Mouse (Mus musculus) ES-E14 (cell line): Measurements from ENCODE around the gene B2m.

Experiments
- MAFK ChIP-seq: IDR thresholded peaks from 2 replicates; pipeline ENCODE4 v1.6.1; 2014; ENCODE audit warnings: mild to moderate bottlenecking, low read depth, low read length, inconsistent platforms; ENCODE audit not compliant: insufficient read depth
- ZNF384 ChIP-seq: IDR thresholded peaks from 2 replicates; pipeline ENCODE4 v1.6.1; 2012; ENCODE audit warnings: low read depth, low read length, inconsistent platforms

DNA sequence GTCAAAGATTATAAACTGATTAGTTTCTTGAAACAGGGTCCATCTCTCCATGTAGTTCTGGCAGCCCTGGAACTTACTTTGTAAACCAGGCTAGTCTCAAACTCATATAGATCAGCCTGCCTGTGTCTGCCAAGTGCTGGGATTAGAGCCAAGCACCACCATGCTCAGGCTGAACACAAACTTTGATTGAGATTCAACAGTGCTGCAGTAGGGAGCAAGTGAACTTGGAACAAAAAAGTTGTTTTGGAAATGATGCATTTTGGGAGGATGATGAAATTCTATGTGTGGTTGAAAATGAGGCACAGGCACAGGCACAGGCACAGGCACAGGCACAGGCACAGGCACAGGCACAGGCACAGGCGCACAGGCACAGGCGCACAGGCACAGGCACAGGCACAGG is 24.7 kb downstream of the B2m start:
- TF ChIP-seq ZNF384: no peak
- no peak for TF ChIP-seq MAFK
